Mouse (Mus musculus) liver, embryonic 15.5 days (tissue): ENCODE results near the gene Faap24. TPM values are rescaled to one million over a fixed set of nuclear protein-coding genes. Genes with fewer than 3 reads are reported as not detected.

ENCODE experiments used
- ATAC-seq: fragments of 200-750 bp; cut with Nextera tagmentation; 2 replicates; pipeline ENCODE4 v1.8.0; 2017; ENCODE audit warnings: moderate number of reproducible peaks, mild to moderate bottlenecking, moderate library complexity; ENCODE audit not compliant: insufficient read depth
- H3K27ac ChIP-seq: fragments of 300-500 bp; sonication (generic); replicated peaks from 2 replicates; pipeline ENCODE4 v1.5.1; 2015; ENCODE audit warnings: mild to moderate bottlenecking, inconsistent platforms
- H3K27me3 ChIP-seq: fragments of 300-500 bp; sonication (generic); 2 replicates; pipeline ENCODE4 v1.6.1; 2015; ENCODE audit warnings: mild to moderate bottlenecking, inconsistent platforms
- H3K36me3 ChIP-seq: fragments of 300-500 bp; sonication (generic); replicated peaks from 2 replicates; pipeline ENCODE4 v1.6.1; 2015; ENCODE audit warnings: moderate library complexity, mild to moderate bottlenecking, inconsistent platforms
- H3K4me1 ChIP-seq: fragments of 300-500 bp; sonication (generic); replicated peaks from 2 replicates; pipeline ENCODE4 v1.6.1; 2015; ENCODE audit warnings: inconsistent platforms
- H3K4me2 ChIP-seq: fragments of 300-500 bp; sonication (generic); 2 replicates; pipeline ENCODE4 v1.6.1; 2015; ENCODE audit warnings: moderate library complexity, mild to moderate bottlenecking, inconsistent platforms
- H3K4me3 ChIP-seq: fragments of 300-500 bp; sonication (generic); replicated peaks from 2 replicates; pipeline ENCODE4 v1.5.1; 2015; ENCODE audit warnings: mild to moderate bottlenecking, inconsistent platforms
- H3K9ac ChIP-seq: fragments of 300-500 bp; sonication (generic); 2 replicates; pipeline ENCODE4 v1.6.1; 2015; ENCODE audit warnings: moderate library complexity, mild to moderate bottlenecking, inconsistent platforms
- H3K9me3 ChIP-seq: fragments of 300-500 bp; sonication (generic); replicated peaks from 2 replicates; pipeline ENCODE4 v1.6.1; 2016; ENCODE audit warnings: inconsistent platforms
- WGBS: fragments of 180-500 bp; shearing (Covaris S2); methylation state at CpG from one replicate; pipeline ENCODE4 v1.1.7; 2015; ENCODE audit warnings: mixed read lengths; ENCODE audit not compliant: insufficient replicate concordance; 5-methylcytosine and 5-hydroxymethylcytosine counted together
- polyA plus RNA-seq: library from polyadenylated mRNA; unstranded; fragments of >200 nt; fragmentation: Nextera tagmentation; extraction: Ambion mirVana; gene quantifications from 2 replicates; pipeline ENCODE4 v1.2.1, GENCODE M21; 2015

Gene Faap24
- polyA plus RNA-seq, 1 experiment from 2014 or later = 19.7 TPM

DNA sequence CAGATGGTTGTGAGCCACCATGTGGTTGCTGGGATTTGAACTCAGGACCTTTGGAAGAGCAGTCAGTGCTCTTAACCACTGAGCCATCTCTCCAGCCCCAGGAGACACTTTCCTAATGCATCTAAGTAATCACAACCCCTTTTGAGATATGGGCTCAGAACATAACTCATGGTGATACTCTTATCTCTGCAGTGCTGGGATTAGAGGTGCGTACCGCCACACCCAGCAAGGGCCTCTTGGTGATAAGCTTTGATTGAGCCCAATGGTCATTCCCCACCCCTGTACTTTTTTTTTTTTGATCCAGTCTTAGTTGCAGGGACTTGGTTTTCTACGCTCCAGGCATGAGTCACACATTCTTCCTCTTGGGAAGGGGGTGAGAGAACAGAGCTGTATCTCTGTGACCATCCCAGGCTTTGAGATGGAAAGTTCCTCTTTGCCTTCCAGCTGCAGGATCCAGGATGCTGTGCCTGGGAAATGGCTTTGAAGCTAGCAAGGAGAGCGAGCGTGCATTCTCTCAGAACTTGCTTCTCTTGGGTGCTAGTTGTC lies 51.8 kb downstream of the Faap24 start:
- H3K9me3 ChIP-seq = no peaks in the 10 kb centered on the region
- no peaks in the 10 kb centered on the region for H3K36me3 ChIP-seq
- H3K4me2 ChIP-seq = no peak overlapping the region
- peaks cover 11% of the 10 kb centered on the region for H3K27me3 ChIP-seq
- ATAC-seq = no peak
- no peak overlapping the region for H3K4me3 ChIP-seq
- 58% methylated on average over 5 of the region's 5 CpGs for WGBS
- peaks cover 20% of the 10 kb centered on the region for H3K4me1 ChIP-seq
- H3K9ac ChIP-seq = no peak overlapping the region
- H3K27ac ChIP-seq = no peak overlapping the region

DNA sequence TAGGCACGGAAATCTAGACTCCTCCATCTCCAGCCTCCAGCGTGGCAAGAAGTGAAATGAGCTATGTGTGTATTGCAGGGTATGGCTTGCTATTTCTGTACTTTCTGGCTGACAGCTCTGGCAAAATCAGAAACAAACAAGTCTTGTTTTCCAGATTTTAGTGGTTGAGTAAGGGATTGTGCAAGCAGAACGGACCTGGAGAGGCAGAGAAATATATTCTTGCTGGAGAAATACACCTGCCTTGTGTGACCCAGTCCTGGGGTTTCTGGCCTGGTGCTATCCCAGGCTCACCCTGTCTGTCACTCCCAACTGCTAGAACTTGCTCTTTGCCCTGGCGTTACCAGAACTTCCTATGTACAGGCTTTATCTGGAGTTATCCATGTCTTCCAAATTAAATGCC lies 54.1 kb downstream of the Faap24 start:
- peaks cover 3% of the 10 kb centered on the region for H3K4me1 ChIP-seq
- no peak overlapping the region for H3K27ac ChIP-seq
- no peak overlapping the region for H3K9ac ChIP-seq
- no peaks in the 10 kb centered on the region for H3K9me3 ChIP-seq
- 50% methylated on average over 4 of the region's 4 CpGs for WGBS
- H3K4me2 ChIP-seq = no peak overlapping the region
- no peak overlapping the region for H3K4me3 ChIP-seq
- H3K27me3 ChIP-seq = peaks cover 22% of the 10 kb centered on the region
- ATAC-seq = no peak
- H3K36me3 ChIP-seq = no peaks in the 10 kb centered on the region

Other genes with a start within 250 kb of the Faap24 start
- 0.60 and 1.0 TPM in 2 replicates for gene Slc7a10, start 210.5 kb downstream of the Faap24 start, polyA plus RNA-seq
- gene Lrp3, start 181.3 kb downstream of the Faap24 start, polyA plus RNA-seq = 0.40 and 0.50 TPM in 2 replicates
- gene Gpatch1, start 78.4 kb downstream of the Faap24 start, polyA plus RNA-seq = 5.6 and 5.7 TPM in 2 replicates
- 5.0 and 6.6 TPM in 2 replicates for gene Rhpn2, start 62.7 kb downstream of the Faap24 start, polyA plus RNA-seq
- gene Cep89, start 199 bp upstream of the Faap24 start, polyA plus RNA-seq = 19.1 and 19.4 TPM in 2 replicates
- gene Slc7a9, start 52.0 kb upstream of the Faap24 start, polyA plus RNA-seq = 1.8 and 2.1 TPM in 2 replicates
- 0.20 TPM in 1 of 2 replicates, not detected in the other for gene Tdrd12, start 140.9 kb upstream of the Faap24 start, polyA plus RNA-seq
- 67.2 and 69.0 TPM in 2 replicates for gene Nudt19, start 159.5 kb upstream of the Faap24 start, polyA plus RNA-seq
- gene Rgs9bp, start 188.7 kb upstream of the Faap24 start, polyA plus RNA-seq = 0.03 TPM in 2 replicates
- gene Ankrd27, start 189.4 kb upstream of the Faap24 start, polyA plus RNA-seq = 20.7 and 22.6 TPM in 2 replicates